Mouse (Mus musculus): ENCODE results near the gene Ppie. TPM values are rescaled to one million over a fixed set of nuclear protein-coding genes. Genes with fewer than 3 reads are reported as not detected.

Gene Ppie
- polyA plus RNA-seq, 1 experiment from 2014 or later = 15.6 TPM

GRCm38 (mm10) chr4:123104651-123105450 lies 34.9 kb downstream of the Ppie start, which contains the start of gene Bmp8b:
Gene Bmp8b (plus strand): TSS chr4:123105165.
- H3K27ac ChIP-seq = no peak within 1 kb of the TSS
- 11% methylated on average over 74 of the region's 75 CpGs for WGBS (ENCODE audit: missing documents)
- H3K4me3 ChIP-seq (ENCODE audit: inconsistent target) = no peak within 1 kb of the TSS
- H3K36me3 ChIP-seq (ENCODE audit: inconsistent target) = no peaks in the 10 kb centered on the region
- no peaks in the 10 kb centered on the region for H3K79me2 ChIP-seq (ENCODE audit: inconsistent target)

GRCm38 (mm10) chr4:123093869-123094268 lies 45.9 kb downstream of the Ppie start:
- 78% methylated on average over 8 of the region's 9 CpGs for WGBS (ENCODE audit: missing documents)

GRCm38 (mm10) chr4:123093064-123093776 lies 46.5 kb downstream of the Ppie start:
- H3K36me3 ChIP-seq (ENCODE audit: inconsistent target) = no peaks in the 10 kb centered on the region
- no peak overlapping the region for H3K27ac ChIP-seq
- H3K4me3 ChIP-seq (ENCODE audit: inconsistent target) = no peak overlapping the region
- WGBS (ENCODE audit: missing documents) = 63% methylated on average over 17 of the region's 17 CpGs
- no peaks in the 10 kb centered on the region for H3K79me2 ChIP-seq (ENCODE audit: inconsistent target)

More at GRCm38 (mm10) chr4:123093869-123094268, 45.9 kb downstream of the Ppie start:
- Histone ChIP-seq H3K79me2 (ENCODE audit: inconsistent target) (no peaks in the 10 kb centered on the region), H3K36me3 (ENCODE audit: inconsistent target) (no peaks in the 10 kb centered on the region), H3K4me3 (ENCODE audit: inconsistent target) (no peak overlapping the region), H3K27ac (no peak overlapping the region)

GRCm38 (mm10) chr4:123092621-123093020 lies 47.1 kb downstream of the Ppie start:
- H3K4me3 ChIP-seq (ENCODE audit: inconsistent target) = no peak overlapping the region
- H3K27ac ChIP-seq = no peak overlapping the region
- H3K36me3 ChIP-seq (ENCODE audit: inconsistent target) = no peaks in the 10 kb centered on the region
- no peaks in the 10 kb centered on the region for H3K79me2 ChIP-seq (ENCODE audit: inconsistent target)
- 74% methylated on average over 5 of the region's 5 CpGs for WGBS (ENCODE audit: missing documents)

- 92% methylated on average over 4 of the region's 4 CpGs for WGBS (ENCODE audit: missing documents)
- no peaks in the 10 kb centered on the region for H3K79me2 ChIP-seq (ENCODE audit: inconsistent target)
- no peak overlapping the region for H3K4me3 ChIP-seq (ENCODE audit: inconsistent target)
- no peak overlapping the region for H3K27ac ChIP-seq
- no peaks in the 10 kb centered on the region for H3K36me3 ChIP-seq (ENCODE audit: inconsistent target)
Observed at GRCm38 (mm10) chr4:123086381-123086780, 53.4 kb downstream of the Ppie start.

GRCm38 (mm10) chr4:123085290-123085689 lies 54.5 kb downstream of the Ppie start:
- H3K79me2 ChIP-seq (ENCODE audit: inconsistent target) = no peaks in the 10 kb centered on the region
- H3K36me3 ChIP-seq (ENCODE audit: inconsistent target) = no peaks in the 10 kb centered on the region
- 94% methylated on average over 1 of the region's 2 CpGs for WGBS (ENCODE audit: missing documents)
- no peak overlapping the region for H3K4me3 ChIP-seq (ENCODE audit: inconsistent target)
- no peak overlapping the region for H3K27ac ChIP-seq

- Histone ChIP-seq H3K79me2 (ENCODE audit: inconsistent target) (no peaks in the 10 kb centered on the region), H3K36me3 (ENCODE audit: inconsistent target) (no peaks in the 10 kb centered on the region), H3K27ac (no peak overlapping the region), H3K4me3 (ENCODE audit: inconsistent target) (no peak overlapping the region)
- WGBS (ENCODE audit: missing documents) = 49% methylated on average over 12 of the region's 13 CpGs
Observed at GRCm38 (mm10) chr4:123083323-123083902, 56.3 kb downstream of the Ppie start.

GRCm38 (mm10) chr4:123082283-123083163 lies 57.2 kb downstream of the Ppie start:
- H3K4me3 ChIP-seq (ENCODE audit: inconsistent target) = no peak overlapping the region
- H3K79me2 ChIP-seq (ENCODE audit: inconsistent target) = no peaks in the 10 kb centered on the region
- no peaks in the 10 kb centered on the region for H3K36me3 ChIP-seq (ENCODE audit: inconsistent target)
- 80% methylated on average over 20 of the region's 20 CpGs for WGBS (ENCODE audit: missing documents)
- no peak overlapping the region for H3K27ac ChIP-seq

GRCm38 (mm10) chr4:123080791-123081190 lies 59.0 kb downstream of the Ppie start:
- WGBS (ENCODE audit: missing documents) = 75% methylated on average over 13 of the region's 13 CpGs
- H3K4me3 ChIP-seq (ENCODE audit: inconsistent target) = no peak overlapping the region
- no peak overlapping the region for H3K27ac ChIP-seq
- no peaks in the 10 kb centered on the region for H3K36me3 ChIP-seq (ENCODE audit: inconsistent target)
- H3K79me2 ChIP-seq (ENCODE audit: inconsistent target) = no peaks in the 10 kb centered on the region

- no peak overlapping the region for H3K4me3 ChIP-seq (ENCODE audit: inconsistent target)
- WGBS (ENCODE audit: missing documents) = 84% methylated on average over 4 of the region's 4 CpGs
- no peaks in the 10 kb centered on the region for H3K79me2 ChIP-seq (ENCODE audit: inconsistent target)
- no peak overlapping the region for H3K27ac ChIP-seq
- no peaks in the 10 kb centered on the region for H3K36me3 ChIP-seq (ENCODE audit: inconsistent target)
Observed at GRCm38 (mm10) chr4:123078231-123078630, 61.5 kb downstream of the Ppie start.

Other genes with a start within 250 kb of the Ppie start
- gene Mfsd2a, start 178.8 kb downstream of the Ppie start, polyA plus RNA-seq (2018) = not detected in 3 replicates
- 0.07 to 0.16 TPM (median 0.09 TPM) in 3 replicates for gene Mycl, start 144.3 kb downstream of the Ppie start, polyA plus RNA-seq (2018)
- gene Trit1, start 123.4 kb downstream of the Ppie start, polyA plus RNA-seq (2018) = 5.4 to 8.2 TPM (median 7.6 TPM) in 3 replicates
- not detected in 3 replicates for gene Bmp8b, start 34.8 kb downstream of the Ppie start, polyA plus RNA-seq (2018)
- gene Oxct2b, start 23.7 kb downstream of the Ppie start, polyA plus RNA-seq (2018) = not detected in 3 replicates
- not detected in 3 replicates for gene Hpcal4, start 43.3 kb upstream of the Ppie start, polyA plus RNA-seq (2018)
- not detected in 3 replicates for gene Nt5c1a, start 61.6 kb upstream of the Ppie start, polyA plus RNA-seq (2018)
- gene Heyl, start 93.6 kb upstream of the Ppie start, polyA plus RNA-seq (2018) = not detected in 3 replicates
- gene Pabpc4, start 122.4 kb upstream of the Ppie start, polyA plus RNA-seq (2018) = 18.6 to 41.2 TPM (median 28.6 TPM) in 3 replicates
- gene Oxct2a, start 183.7 kb upstream of the Ppie start, polyA plus RNA-seq (2018) = not detected in 3 replicates
- not detected in 3 replicates for gene Bmp8a, start 203.3 kb upstream of the Ppie start, polyA plus RNA-seq (2018)

Data from macrophage (primary cell).